Mouse (Mus musculus) embryo, embryonic 9.5 days (tissue): Measurements from ENCODE around the gene Tmem151b.

Source experiments
- DNase-seq: peaks from one replicate; pipeline ENCODE4 v3.0.0-alpha.2; 2017; ENCODE audit errors: extremely low spot score

Tmem151b gene

DNA sequence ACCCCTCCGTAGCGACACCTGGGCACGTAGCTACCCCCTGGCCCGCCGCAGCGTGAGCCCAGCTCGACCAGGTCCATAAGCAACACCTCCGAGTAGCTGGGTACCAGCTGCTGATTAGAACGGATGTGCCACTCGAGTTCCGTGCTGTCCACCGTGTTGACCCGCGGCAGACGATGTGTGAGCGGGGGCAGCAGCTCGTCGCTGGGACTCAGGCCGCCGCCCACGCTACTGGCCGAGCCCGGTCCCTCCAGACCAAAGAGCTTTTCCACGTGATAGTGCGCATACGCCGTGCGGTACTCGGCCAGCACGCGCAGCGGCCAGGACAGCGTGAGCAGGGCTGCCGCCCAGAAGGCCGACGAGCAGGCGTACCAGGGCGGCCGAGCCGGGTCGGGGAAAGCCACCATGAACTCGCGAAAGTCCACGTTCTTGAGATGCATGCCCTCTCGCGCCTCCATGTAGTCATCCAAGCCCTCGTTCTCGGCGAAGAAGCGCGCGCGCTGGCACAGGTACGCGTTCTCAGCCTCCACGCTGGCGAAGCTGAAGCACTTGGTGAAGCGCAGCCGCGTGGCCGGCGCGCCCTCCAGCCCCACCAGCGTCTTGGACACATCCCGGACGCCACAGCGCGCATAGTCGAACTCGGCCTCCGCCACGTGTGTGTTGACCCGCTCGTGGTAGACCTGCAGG is 4.1 kb downstream of the Tmem151b start:
- no peak for DNase-seq

DNA sequence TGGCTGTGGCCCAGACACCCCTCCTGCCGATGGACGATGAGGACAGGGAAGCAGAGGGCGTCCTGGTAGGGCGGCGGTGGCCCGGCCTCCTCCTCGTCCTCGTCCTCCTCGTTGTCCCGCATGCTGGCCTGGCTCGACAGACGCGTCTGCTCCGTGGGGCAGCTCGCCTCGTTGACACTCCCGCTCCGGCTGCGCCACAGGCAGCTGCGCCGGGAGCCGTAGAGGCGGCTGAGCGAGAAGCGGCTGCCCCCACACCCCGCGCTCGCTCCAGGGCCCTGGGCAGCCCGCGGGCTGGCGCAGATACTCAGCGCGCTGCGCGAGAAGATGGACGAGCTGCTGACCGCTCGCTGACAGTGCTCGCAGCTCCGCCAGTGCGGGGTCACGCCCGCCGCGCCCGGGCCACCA is 4.6 kb downstream of the Tmem151b start:
- peak; percentile 47 for DNase-seq

DNA sequence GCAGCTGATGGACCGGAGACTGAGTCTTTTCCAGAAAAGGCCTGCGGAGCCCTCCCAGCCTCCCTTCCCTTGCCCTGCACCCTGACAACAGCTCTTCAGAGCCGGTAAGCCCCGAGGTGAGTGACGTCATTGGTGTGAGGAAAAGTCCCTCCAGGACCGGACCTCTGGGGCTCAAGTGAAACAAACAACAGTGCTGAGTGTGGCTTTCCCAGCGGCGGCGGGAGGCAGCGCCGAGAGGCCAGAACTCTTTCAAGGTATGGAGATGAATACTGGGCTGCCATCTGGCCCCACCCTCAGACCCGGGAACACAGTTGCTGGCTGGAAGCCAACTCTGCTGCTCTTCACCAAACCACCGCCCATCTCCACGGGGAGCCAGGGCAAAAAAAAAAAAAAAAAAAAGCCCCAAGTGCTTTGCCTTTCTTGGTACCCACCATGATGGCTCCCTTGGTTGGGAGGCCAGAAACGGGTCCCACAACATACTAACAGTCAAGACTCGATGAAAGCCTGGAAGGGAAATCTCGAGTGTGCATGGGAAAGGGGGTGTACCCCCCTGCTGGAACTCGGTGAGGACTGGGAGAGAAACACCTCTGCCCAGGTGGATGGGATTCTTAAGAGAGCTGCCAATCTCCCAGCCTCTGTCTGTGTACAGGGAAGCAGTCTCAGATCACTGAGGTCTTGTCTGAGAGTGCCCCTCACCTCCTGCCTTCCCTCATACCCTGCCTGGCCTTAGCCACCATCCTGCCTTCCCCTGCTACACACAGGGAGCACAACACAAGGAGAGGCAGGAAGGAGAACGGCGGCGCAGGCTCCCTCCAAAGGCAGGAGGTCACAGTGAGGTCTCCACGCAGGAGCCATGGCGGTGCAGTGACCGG is 5.2 kb downstream of the Tmem151b start:
- no peak for DNase-seq

DNA sequence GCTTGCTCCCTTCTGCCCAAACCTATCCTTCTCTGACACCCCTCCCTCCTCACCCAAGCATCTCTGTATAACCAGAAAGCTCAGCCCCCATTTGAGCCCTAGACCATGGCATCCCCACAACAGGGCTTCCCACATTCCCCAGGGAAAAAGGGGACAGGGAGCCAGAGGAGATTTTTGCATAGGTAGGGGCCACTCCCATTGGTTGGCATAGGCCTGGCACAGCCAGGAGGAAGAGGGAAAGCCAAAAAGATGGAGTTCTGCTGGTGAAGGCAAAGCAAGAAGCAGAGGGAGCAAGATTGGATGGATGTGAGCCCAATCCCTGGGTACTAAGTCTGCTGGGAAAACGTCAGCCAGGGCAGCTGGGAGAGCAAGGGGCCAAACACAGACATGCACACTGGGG is 6.4 kb downstream of the Tmem151b start:
- DNase-seq: no peak

DNA sequence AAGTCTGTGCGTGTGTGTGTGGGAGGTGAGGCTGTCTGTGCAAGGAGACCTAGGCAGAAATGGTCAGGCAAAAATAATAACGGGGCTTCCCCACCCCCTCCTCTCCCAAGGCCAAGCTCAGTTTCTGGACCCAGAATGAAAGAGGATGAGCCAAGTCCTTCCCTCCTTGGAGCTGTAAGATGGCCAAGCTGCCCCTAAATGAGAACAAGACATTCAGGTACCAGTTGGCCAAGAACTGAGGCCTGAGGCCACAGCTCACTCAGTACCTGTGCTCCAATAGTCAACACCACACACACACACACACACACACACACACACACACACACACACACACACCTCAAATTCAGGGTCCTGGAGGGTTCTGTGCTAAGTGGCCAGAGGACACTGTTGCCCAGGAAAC is 6.8 kb downstream of the Tmem151b start:
- no peak for DNase-seq

DNA sequence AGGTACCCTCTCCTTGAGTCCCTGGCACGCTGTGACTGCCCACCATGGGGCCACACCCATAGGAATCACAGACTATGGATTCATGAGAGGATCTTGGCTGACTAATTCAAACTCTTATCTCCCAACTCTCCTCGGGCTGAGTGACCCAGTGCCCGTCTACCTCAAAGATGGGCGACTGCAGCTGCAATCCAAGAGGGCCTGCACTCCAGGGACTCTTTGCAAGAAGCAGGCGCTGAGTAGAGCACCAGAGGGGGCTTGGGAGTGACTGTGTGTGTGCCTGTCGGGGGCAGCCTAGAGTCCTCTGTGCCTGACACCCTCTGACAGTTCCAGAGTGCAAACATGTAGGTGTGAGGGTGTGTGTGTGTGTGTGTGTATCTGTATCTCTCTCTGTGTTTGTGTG is 7.3 kb downstream of the Tmem151b start:
- no peak for DNase-seq

DNA sequence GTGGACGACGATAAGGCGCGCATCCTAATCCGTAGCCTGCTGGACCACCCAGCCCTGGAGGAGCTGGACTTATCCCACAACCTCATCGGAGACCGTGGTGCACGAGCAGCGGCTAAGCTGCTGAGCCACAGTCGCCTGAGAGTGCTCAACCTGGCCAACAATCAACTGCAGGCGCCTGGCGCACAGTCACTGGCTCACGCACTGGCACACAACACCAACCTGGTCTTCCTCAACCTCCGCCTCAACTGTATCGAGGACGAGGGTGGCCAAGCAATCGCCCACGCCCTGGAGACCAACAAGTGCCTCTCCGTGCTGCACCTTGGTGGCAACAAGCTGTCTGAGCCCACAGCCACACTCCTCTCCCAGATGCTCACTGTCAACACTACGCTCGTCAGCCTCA is 9.8 kb downstream of the Tmem151b start:
- DNase-seq: no peak

DNA sequence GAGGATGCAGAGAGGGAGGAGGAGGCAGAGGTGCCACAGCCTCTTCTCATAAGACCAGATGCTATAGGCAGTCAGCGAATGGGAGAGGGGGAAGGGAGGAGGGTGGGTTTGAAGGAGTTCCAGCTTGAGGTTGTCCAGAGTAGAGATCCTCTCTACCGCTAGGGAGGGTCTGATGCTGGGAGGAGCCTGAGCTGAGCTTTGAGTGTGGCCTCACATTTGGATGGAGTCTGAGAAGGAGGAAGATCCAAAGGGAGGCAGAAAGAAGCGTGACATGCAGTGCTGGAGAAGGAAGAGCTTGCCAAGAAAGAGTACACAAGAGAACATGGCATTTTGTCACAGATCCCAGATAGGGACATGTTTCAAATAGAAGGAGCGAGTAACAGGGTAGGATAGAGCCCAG is 11.1 kb downstream of the Tmem151b start:
- DNase-seq: no peak

DNA sequence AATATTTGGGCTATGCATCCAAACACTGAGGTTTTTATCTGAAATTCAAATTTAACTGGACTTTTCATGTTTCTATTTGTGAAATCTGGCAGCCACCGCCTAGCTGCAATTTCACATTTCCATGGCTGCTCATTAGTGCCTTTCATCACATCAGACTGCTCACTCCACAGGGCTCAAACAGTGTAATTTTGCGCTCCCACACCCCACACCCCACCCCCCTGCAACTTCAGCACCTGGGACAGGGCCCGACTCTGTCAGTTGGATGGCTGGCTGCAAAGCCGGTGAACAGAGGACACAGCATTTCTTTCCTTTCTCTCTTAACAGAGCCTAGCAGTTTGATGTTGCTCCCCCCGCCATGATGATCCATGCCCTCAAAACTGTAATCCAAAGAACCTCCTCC is 13.2 kb downstream of the Tmem151b start:
- DNase-seq: peak; percentile 44

DNA sequence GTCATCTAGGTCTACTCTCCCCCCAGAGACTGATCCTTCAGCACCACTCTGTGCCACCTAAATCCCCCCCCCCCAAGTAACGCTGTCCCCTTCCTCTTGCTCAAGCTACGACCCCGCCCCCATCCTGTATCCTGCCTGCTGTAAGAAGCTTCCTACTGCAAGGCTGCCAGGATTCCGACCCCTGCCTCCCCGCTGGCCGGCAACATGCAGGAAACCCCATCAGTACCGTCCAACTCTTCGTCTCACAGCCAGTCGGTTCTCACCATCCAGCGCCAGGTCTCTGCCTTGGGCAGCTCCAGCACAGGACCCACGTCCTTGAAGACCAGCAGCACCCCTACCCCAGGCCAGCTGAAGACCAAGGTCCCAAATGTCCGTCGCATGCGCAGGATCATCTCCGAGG is 16.6 kb downstream of the Tmem151b start:
- DNase-seq: no peak

DNA sequence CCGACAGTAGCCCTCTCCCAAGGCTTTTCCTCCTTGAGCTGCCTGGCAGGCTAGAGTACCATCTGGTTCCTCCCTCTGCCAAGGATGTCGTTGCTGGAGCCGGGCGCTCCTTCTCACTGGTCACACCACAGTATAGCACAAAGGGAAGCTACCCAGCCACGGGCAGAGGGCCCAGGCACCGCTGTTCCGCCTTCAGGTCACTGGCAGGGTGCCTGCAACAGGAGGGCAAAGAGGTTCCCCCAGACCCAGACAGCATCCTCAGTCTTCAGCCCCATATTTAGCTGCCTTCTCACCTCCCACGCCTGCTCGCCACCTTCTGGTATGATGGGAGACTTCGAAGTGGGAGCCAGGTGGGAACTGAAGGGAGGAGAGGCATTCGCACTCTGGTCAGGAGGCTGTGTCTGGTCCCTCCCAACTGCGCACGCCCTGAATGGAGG is 19.1 kb downstream of the Tmem151b start:
- DNase-seq: no peak

DNA sequence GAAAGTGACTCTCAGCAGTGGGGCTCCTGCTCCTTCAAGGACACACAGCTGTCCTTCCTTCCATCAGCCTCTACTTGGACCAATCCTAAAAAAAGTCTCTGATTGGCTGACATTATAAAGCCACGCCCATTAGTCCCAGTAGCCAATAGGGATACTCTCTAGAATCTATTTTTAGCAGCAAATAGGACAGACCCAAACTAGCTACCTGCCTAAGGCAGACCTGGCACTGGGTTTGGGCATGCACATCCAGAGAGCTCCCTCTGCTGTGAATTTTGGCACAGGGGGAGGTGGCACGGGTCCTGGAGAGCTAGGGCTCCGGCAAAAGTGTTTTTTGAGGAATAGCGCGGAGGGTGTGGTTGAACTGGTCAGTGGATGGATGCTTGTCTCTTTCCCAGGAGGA is 22.9 kb downstream of the Tmem151b start:
- no peak for DNase-seq

DNA sequence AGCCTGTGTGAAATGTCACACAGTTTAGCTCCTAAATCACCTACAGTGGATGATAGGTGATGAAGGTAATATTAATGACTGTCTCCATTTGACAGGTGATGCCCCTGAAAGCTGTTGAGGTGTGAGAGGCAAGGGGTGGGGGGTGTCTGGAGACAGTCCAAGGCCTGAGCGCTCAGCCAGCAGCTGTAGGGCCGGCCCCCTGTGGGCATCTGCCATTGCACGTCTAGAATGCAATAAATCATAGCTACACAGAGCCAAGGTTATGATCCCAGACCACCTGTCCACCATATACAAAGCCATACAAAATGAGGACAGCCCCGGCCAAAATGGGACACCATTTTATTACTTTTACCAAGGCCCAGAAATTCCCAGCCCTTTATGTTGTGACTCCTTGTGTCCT is 24.5 kb downstream of the Tmem151b start:
- no peak for DNase-seq

DNA sequence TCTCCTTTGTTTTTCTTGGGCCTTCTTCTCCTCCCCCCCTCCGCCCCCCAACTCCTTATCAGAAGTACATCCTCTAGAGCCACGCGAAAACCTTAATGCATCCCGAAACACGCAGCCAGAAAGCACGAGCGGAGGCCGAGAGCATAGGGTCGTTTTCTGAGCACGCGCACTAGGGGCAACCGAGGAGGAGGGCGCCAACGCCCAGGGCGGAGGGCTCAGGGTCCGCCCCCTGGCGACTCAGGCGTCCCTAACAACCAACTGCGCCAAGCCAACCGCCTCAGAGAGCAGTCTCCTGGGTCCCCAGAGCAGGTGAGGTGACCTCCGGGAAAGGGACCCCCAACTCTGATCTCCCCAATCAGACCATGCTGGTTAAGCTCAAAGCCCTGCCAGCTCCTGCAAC is 26.2 kb downstream of the Tmem151b start, which contains the start of gene Tcte1:
Tcte1 (plus strand) TSS at position 172 of the 400 bp plus-strand sequence.
- peak; percentile 75 for DNase-seq

DNA sequence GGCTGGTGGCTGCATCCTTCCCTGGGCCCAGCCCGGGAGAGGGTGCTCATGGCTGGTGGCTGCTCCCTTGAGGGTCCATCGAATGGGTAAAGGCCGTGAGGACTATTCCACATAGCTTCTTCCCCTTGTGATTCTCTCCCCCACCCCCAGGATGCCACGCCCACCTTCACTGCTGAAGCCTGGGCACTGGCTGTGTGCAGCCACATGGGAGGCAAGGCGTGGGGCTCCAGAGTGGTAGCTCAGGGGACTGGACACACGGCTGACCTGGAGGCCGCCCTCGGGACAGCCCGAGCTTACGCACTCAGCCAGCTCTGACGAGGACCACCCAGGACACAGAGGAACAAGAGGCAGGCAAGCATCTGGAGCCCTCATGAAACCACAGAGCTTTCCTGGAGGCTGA is 29.3 kb downstream of the Tmem151b start:
- DNase-seq: no peak

DNA sequence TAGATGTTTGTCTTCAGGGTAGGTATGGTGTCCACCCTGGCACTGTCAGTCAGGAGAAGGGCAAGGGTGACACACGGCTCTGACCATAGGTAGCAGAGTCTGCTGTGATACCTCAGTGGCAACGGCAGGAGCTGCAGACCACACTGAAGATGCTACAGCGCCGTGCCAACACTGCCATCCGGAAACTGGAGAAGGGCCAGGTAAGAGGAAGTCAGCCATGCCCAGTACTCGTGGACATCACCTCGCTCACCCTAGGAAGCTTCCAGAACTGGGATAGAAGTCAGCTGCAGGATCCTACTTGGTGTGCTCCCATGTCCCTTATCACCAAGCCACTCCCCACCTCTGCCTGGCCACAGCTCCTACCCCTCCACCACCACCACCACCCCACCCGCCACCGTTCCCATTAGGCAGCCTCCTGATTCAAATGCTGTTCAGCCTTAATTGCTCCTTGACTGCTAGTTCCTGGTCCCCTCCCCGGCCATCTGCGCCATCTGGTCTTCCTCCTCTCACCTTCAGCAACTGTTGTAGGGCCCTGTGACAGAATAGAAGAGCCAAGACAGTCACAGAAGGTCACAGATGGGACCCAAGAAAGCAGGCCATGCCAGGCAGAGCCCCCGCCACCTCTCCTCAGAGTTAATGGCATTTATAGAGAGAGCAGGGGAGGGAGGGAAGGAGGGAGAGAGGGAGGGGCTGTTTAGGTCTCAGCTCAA is 30.6 kb downstream of the Tmem151b start:
- no peak for DNase-seq

DNA sequence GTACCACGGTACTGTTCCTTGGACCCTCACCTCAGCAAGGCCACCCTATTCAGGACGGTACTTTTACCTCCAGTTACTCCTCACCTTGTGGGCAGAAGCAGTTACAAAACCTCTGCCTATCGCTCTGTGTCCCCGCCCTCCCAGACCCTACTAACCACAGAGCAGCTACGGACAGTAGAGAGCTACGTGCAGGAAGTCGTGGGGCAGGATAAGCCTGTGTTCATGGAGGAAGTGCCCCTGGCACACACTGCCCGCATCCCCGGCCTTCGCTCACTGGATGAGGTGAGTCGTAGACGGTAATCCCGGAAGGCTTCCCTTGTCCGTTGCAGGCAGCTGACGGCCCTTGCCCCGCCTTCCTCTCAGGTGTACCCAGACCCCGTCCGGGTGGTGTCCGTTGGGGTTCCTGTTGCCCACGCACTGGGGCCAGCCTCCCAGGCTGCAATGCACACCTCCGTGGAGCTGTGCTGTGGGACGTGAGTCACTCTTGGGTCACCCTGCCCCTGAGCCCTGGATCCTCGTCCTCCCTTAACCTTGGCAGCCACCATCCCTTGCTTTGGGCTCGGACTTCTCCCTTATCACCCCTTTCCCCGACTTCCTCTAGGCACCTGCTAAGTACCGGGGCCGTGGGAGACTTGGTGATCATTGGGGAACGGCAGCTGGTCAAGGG is 31.8 kb downstream of the Tmem151b start:
- DNase-seq: no peak

DNA sequence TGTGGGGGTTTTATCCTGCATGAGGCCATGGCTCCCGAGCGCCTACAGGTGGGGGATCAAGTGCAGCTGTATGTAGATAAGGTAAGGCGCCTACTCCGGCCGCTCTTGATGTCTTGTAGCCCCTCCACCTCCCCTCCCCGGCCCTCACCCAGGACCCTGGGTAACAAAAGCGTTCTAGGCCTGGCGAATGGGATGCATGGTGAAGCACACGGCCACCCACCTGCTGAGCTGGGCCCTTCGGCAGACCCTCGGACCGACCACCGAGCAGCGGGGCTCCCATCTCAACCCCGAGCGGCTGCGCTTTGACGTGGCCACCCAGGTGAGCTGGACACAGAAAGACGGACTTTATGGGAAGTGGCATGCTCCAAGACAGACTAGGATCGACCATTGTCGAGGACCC is 32.3 kb downstream of the Tmem151b start:
- DNase-seq: no peak

DNA sequence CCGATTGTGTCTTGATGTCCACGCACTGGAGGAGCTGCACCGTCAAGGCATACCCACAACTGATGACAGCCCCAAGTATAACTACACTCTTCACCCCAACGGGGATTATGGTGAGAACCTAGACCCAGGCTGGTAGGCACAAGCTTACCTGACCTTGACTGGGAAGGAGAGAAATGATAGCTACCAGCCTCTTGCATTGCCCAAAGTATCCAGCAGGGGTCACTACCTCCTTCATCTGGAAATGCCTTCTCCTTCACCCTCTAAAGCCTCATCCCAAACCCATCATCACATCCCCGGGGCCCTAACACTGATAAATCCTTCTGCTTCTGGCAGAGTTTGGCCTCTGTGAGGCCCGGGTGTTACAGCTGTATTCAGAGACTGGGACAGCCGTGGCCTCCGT is 33.0 kb downstream of the Tmem151b start:
- peak; percentile 72 for DNase-seq

DNA sequence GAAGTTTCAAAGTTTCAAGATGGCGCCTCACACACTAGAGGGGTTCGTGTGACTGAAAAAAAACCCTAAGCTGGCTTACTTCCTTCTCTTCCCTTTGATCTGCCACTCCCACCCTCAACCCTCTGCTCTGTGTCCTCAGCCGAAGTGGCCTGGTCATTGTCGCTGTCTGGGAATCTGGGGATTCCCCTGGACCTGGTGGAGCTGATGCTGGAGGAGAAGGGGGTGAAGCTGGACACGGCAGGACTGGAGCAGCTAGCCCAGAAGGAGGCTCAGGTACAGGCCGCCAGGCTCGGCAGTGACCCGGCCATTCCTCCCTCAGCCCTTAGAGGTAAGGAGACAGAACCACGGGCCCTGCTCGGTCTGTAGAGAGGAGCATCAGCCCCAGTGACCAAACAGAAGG is 33.7 kb downstream of the Tmem151b start:
- no peak for DNase-seq

DNA sequence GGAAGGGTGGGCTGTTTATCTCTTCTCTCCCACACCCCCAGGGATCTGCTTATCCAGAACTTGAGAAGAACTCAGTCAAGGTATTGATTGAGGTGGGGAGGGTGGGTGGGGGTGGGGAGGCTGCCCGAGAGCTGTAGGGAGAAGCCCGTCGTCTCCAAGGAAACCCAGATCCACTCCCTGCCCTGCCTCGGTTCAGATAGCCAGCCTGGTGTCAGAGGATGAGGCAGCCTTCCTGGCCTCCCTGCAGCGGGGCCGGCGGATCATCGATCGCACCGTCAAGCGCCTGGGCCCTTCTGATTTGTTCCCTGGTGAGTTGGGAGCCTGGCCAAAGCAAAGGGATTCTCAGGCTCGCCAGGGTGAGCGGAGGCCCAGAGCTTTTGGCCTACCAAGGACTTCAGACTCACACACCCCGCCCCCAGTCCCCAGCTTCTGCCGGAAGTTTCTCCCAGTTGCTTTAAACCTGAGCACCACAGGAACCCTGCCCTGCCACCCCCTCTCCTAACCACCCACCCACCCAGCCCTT is 34.2 kb downstream of the Tmem151b start:
- DNase-seq: no peak

DNA sequence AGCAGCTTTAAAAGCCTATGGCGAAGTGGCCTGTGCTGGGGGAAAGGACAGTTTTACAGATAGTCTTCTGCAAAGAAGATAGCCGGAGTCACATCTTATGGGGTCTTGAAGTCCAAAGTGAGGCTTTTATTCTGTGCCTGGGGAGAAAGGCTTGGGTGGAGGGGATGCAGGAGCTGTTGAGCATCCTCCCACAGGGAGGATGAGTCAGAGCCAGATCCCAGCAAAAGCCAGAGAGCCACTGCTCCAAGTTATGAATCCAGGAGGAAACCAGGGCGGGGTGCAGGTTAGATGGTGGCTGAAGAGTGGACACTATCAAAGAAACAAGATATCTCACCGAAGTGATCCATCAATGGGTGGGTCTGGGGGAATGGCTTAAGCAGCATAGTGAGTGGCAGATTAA is 37.7 kb downstream of the Tmem151b start:
- no peak for DNase-seq
